Mouse (Mus musculus) ES-Bruce4 (cell line): ENCODE measurements at regions not wholly inside any gene's neighbourhood (a gene's known extent, or its start where the extent isn't known, plus 50 kb on each side); places are given as distances from the start of the nearest gene placed in this dataset.

Experiments used
- CTCF ChIP-seq: IDR thresholded peaks from one replicate; pipeline ENCODE4 v1.8.1; 2011; ENCODE audit warnings: low read depth, low read length
- POLR2A ChIP-seq: IDR thresholded peaks from one replicate; pipeline ENCODE4 v1.8.1; 2011; ENCODE audit warnings: low read length; ENCODE audit not compliant: insufficient read depth

DNA sequence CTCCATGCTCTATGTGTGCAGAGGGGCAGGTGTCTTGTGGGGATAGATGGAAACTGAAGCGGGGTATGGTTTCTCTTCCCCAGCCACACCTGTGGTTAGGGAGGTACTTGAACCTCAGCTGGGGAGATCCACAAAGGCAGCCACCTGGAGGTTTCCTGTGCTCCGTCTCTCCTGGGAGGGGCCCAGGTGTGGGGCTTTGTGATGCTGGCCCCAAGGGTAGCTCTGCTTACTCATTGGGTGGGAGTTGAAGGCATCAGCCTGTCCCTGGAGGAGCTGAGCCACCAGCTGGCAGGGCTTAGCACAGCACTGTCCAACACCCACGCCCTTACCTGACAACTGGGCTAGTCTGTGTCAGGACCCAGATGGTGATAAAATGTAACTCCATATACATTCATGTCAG lies 81.4 kb downstream of the Lhx2 start:
- TF ChIP-seq CTCF (no peak), POLR2A (no peak)
